Mouse (Mus musculus) cerebellum, postnatal 36 days (tissue): ENCODE measurements around the gene Cdh4.

Experiments
- DNase-seq, 2 experiments: peaks; one replicate each; pipeline ENCODE4 v3.0.0; 2021 to 2022; ENCODE audit warnings: mixed read lengths in 2 of 2

The Cdh4 gene

DNA sequence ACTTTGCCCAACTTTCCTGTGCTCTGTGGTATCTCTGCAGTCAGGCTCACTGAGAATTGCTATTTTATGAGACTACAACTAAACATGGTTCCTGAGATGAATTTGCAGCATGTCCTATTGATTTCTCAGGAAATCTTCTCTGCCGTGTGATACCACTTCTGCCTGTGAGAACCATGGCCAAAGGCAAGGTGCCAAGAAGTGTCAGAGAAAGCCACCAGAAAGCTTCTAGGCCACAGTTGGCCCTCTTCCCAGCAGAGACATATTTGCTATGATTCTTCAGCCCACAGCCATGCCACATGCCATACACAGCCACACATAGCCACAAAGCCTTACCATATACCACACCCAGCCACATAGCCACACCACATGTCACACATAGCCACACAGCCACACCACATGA, 157.7 kb downstream of the Cdh4 start:
- peak; percentile 33 to 38 for DNase-seq

DNA sequence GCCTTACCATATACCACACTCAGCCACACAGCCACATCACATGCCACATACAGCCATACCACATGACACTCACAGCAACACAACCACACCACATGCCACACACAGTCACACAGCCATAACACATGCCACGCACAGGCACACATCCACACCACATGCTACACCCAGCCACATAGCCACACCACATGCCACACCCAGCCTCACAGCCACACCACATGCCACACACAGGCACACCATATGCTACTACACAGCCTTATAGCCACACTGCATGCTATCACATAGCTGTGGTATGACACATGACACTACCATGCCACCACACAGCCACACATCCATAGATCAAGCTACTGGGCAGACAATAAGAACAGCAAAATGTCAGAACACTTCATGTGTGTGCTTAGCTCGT, 158.1 kb downstream of the Cdh4 start:
- no peak for DNase-seq

DNA sequence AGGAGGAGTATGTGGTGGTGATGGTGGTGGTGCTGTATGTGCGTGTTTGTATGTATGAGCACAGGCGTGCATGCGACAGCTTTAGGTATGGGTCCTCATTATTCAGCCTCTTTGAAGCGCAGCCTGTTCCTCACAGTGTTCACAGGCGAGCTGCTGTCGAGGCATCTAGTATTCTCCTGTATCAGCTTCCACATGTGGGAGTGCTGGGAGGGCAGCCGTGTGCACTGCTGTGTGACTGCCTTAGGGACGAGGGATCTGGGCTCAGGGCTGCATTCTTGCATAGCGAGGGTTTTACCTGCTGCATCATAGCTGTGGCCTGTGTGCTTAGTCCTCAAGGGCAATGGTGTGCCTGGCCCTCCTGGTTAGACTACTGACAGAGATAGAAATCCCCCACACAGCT, 158.9 kb downstream of the Cdh4 start:
- DNase-seq: no peak

DNA sequence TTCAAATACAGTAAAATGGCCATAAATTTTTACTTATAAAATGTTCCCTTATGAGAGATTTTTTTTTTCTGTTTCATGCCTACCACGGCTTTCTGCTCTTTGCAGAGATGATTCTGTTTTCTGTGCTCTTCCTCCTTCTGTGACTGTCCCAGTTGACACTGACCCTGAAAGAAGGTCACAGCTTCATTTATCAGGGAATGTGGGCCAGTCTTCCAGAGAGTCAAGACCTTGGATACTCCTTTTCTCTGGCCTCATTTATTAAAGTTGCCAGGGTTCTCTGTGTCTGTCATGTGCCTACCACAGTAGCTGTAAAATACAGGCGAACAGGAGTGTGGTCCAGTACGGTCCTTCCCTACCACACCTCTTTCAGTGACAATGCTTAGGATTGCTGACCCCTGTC, 162.5 kb downstream of the Cdh4 start:
- DNase-seq: no peak

- no peak for DNase-seq
Measured at GRCm38 (mm10) chr2:179605255-179605654, 163.0 kb downstream of the Cdh4 start.

GRCm38 (mm10) chr2:179606341-179606740, 164.1 kb downstream of the Cdh4 start:
- no peak for DNase-seq

GRCm38 (mm10) chr2:179615906-179616305, 173.7 kb downstream of the Cdh4 start:
- no peak for DNase-seq

GRCm38 (mm10) chr2:179623643-179624473, 181.6 kb downstream of the Cdh4 start:
- DNase-seq: no peak

DNA sequence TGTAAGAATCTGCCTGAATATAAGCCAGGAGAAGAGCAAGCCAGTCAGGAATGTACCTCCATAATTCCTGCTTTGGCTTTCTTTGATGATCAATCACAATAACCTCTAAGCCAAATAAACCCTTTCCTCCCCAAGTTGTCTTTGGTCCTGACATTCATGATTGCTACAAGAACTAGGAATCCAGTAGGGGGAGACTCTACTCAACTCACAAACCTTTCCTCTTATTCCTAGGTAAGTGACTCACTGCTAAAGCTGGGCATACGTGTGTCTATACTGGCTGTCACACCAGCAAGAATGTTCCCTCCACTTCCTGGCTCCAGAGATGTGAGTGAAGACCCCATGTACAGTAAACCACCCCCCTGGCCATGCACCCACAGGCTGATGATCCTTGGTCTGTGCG, 185.3 kb downstream of the Cdh4 start:
- DNase-seq: no peak

- DNase-seq: no peak
Measured at GRCm38 (mm10) chr2:179630720-179631119, 188.5 kb downstream of the Cdh4 start.

GRCm38 (mm10) chr2:179640576-179641301, 198.5 kb downstream of the Cdh4 start:
- DNase-seq: peak; percentile 45 to 47

GRCm38 (mm10) chr2:179648573-179649263, 206.5 kb downstream of the Cdh4 start:
- peak in 1 of 2 experiments; percentile 11 for DNase-seq

GRCm38 (mm10) chr2:179649370-179649769, 207.1 kb downstream of the Cdh4 start:
- peak in 1 of 2 experiments; percentile 7 for DNase-seq

GRCm38 (mm10) chr2:179650168-179650567, 207.9 kb downstream of the Cdh4 start:
- no peak for DNase-seq

DNA sequence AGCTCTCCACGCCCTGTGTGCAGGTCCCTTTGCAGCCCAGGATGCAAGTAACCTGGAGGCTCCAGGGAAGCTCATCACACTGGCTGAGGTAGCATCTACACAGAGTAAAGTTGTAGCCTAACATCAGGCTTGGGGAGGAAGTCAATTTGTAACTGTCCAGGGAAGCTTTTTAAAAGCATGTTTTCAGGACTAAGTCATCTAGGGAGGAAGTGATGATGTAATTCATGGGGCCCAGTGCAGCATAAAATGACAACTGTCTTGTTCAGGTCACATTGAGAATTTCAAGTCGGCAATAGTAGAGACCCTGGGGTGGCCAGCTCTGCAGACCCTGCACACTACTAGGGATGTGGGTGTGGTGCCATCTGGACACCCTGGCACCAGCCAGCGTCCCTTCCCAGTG, 213.3 kb downstream of the Cdh4 start:
- DNase-seq: no peak

DNA sequence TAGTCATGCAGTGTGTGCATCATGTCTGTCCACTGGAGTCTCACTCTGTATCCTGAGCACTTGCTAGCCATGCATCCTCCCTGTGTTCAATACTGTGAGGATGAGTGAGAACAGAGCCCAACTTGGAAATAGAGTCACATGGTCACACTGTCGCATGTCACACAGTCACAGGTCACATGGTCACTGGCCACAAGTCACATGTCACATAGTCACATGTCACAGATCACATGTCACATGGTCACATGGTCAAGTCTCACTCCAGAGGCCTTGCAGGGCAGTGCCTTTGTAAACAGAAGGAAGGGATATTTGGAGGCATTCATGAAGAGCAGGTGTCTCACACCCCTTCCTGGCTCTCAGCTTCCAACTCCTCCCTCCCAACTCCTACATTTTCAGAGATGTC, 217.0 kb downstream of the Cdh4 start:
- no peak for DNase-seq

GRCm38 (mm10) chr2:179661998-179662714, 219.9 kb downstream of the Cdh4 start:
- DNase-seq: no peak

DNA sequence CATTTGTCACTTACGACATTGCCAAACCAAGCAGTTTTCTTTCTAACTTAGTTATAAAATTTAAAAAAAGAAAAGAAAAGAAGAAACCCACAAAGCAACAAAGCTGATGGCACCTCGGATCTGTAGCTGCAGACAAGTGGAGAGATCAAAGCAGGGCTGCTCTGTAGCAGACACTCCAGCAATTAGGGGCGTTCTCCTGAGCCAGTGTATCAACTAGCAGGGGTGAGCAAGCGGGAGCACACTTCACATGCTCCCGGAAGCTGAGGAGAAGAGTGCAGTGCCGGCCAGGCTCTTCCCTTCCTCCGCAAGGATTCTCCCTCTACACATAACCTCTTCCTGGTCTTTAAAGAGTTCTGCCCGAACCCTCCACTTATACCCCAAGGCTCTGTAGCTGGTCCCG, 220.5 kb downstream of the Cdh4 start:
- DNase-seq: no peak

DNA sequence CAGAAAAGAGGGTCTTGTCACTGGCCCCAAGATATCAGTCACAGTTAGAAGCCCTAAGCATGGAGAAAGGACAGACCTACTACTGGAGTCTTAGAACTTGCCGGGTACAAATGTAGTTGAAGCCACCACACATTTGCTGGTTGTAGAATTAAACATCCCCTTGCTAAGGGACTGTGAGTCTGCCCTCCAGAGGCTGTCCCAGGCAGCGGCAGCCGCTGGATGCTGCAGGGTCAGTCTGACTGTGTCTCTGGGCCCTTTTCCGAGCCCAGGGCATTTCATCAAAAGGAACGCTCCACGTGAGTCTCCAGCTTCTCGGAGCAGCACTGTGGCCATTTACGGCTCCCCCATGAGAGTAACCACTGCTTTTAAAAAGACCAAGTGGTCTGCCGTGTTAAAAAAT, 221.4 kb downstream of the Cdh4 start:
- no peak for DNase-seq

GRCm38 (mm10) chr2:179664171-179664608, 222.0 kb downstream of the Cdh4 start:
- no peak for DNase-seq

DNA sequence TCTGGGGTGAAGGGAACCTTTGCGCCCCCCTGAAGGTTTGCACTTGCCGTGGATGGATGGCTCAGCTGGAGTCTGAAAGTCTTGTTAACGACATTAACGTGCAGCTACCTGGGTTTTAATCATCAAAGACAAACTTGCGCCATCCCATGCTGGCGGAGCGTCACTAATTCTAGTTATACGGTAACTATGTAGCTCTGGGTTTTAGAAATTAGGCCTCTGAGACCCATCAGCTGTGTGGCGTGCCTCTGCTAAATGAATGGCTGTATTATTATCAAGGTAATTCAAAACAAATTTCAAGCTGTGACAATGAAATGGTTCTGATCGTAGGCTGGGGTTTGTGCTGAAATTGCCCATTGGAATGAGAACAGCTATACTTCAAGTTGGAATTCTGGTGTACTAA, 228.5 kb downstream of the Cdh4 start:
- DNase-seq: no peak

GRCm38 (mm10) chr2:179679866-179680265, 237.6 kb downstream of the Cdh4 start:
- DNase-seq: peak; percentile 25 to 28

GRCm38 (mm10) chr2:179681386-179681785, 239.2 kb downstream of the Cdh4 start:
- DNase-seq: peak; percentile 44 to 54
